In the genomic region with DNA sequence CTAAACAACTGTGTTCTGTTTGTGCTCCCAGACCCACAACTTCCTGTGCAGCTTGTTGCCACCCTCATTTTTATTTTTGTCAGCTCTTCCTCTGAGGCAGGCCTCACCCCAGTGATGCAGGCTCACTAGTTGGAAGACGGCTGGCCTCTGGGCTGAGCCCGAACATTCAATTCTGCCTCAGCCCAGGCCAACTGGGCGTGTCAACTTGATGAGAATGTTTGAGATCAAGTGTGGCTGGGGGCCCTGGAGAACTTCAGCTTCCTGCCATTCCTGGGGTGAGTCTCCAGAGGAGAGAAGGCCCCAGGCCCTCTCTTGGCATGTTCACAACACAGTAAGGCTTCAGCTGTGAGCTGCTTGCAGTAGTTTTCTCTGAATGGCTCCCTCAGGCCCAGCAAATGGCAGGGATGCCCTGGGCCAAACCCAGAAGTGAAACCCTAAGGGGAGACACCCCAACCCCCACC, we compare ENCODE assay signal across 8 mouse cellular contexts. TPM values are rescaled to one million over a fixed set of nuclear protein-coding genes. Genes with fewer than 3 reads are reported as not detected.
DNase-seq lines count a peak whose midpoint lies in the region; ATAC-seq and TF ChIP-seq lines count a peak whose summit lies in the region.
"Had no signal": no experiment of that assay in that cellular context is flagged by ENCODE, and none has a peak within 500 bp of the region (broad histone marks: within the 10 kb centered on the region; RNA-seq: fewer than 3 reads in every experiment).

No protein-coding gene starts in this region.

- no peaks in the 10 kb centered on the region for H3K36me3 ChIP-seq in G1E (replicated peaks)
- no peaks in the 10 kb centered on the region for H3K36me3 ChIP-seq in intestine, embryonic 14.5 days (ENCODE audit: control insufficient read depth, insufficient read depth, low read length)
- H3K36me3 ChIP-seq in midbrain, embryonic 11.5 days (ENCODE audit: control insufficient read depth, insufficient read depth, low read length) = no peaks in the 10 kb centered on the region
- H3K36me3 ChIP-seq: neural tube, embryonic 13.5 days had no signal

- WGBS in intestine, embryonic 14.5 days = 40% methylated on average over 3 of the region's 3 CpGs
- 77% methylated on average over 3 of the region's 3 CpGs for WGBS in midbrain, embryonic 11.5 days

- H3K9me3 ChIP-seq in G1E (replicated peaks) = no peaks in the 10 kb centered on the region
- no peaks in the 10 kb centered on the region for H3K9me3 ChIP-seq in intestine, embryonic 14.5 days (ENCODE audit: control insufficient read depth, low read length)
- no peaks in the 10 kb centered on the region for H3K9me3 ChIP-seq in midbrain, embryonic 11.5 days (ENCODE audit: control insufficient read depth, low read length)
- H3K9me3 ChIP-seq: neural tube, embryonic 13.5 days had no signal

- no peaks in the 10 kb centered on the region for H3K27me3 ChIP-seq in G1E (ENCODE audit: insufficient read depth, low read length)
- H3K27me3 ChIP-seq in intestine, embryonic 14.5 days (replicated peaks; ENCODE audit: control insufficient read depth, insufficient read depth, low read length) = no peaks in the 10 kb centered on the region
- no peaks in the 10 kb centered on the region for H3K27me3 ChIP-seq in midbrain, embryonic 11.5 days (ENCODE audit: control insufficient read depth, insufficient read depth, low read length)
- H3K27me3 ChIP-seq: neural tube, embryonic 13.5 days had no signal

- peak overlapping the region; percentile 24; the same call in 1 of the 2 replicates for H3K27ac ChIP-seq in intestine, embryonic 14.5 days (ENCODE audit: low read depth)
- no peak overlapping the region for H3K27ac ChIP-seq in midbrain, embryonic 11.5 days (ENCODE audit: low read depth, low read length)
- H3K27ac ChIP-seq: neural tube, embryonic 13.5 days had no signal

- no peak for ATAC-seq in G1E (ENCODE audit: extremely low read depth, insufficient number of reproducible peaks, low FRiP score, poor library complexity, severe bottlenecking)
- peak; percentile 17; the same call in 1 of the 2 replicates for ATAC-seq in common myeloid progenitor, adult 5-6 weeks (replicated peaks; ENCODE audit: low read depth, poor library complexity, severe bottlenecking)
- no peak for ATAC-seq in intestine, embryonic 14.5 days (replicated peaks; ENCODE audit: low FRiP score, low TSS enrichment, low read depth)
- 0 out of 2 replicates have a peak, but pooled peaks have one; percentile 1 for ATAC-seq in megakaryocyte progenitor cell, adult 5-6 weeks (replicated peaks; ENCODE audit: poor library complexity)
- ATAC-seq in midbrain, embryonic 11.5 days (ENCODE audit: low FRiP score) = no peak

- H3K4me3 ChIP-seq in G1E (ENCODE audit: low read depth, low read length) = peak overlapping the region; percentile 8; the same call in 1 of the 2 replicates
- no peak overlapping the region for H3K4me3 ChIP-seq in intestine, embryonic 14.5 days (ENCODE audit: low read depth, low read length)
- no peak overlapping the region for H3K4me3 ChIP-seq in midbrain, embryonic 11.5 days (ENCODE audit: low read depth, low read length)
- H3K4me3 ChIP-seq: neural tube, embryonic 13.5 days had no signal

- TF ChIP-seq CTCF in G1E (IDR thresholded peaks at IDR 0.05; ENCODE audit: low read depth, low read length) = no peak

- peaks cover 71% of the 10 kb centered on the region for H3K4me1 ChIP-seq in G1E (ENCODE audit: insufficient read depth, low read depth, low read length)
- H3K4me1 ChIP-seq in intestine, embryonic 14.5 days (replicated peaks; ENCODE audit: control insufficient read depth, insufficient read depth, low read length) = peaks cover 29% of the 10 kb centered on the region
- no peaks in the 10 kb centered on the region for H3K4me1 ChIP-seq in midbrain, embryonic 11.5 days (ENCODE audit: control insufficient read depth, insufficient read depth, low read length)

- H3K4me2 ChIP-seq in intestine, embryonic 14.5 days (ENCODE audit: low read length) = no peak overlapping the region
- H3K4me2 ChIP-seq in midbrain, embryonic 11.5 days = no peak overlapping the region
- H3K4me2 ChIP-seq: neural tube, embryonic 13.5 days had no signal

- no peak for DNase-seq in G1E (ENCODE audit: low spot score)
- no peak for DNase-seq in intestine, embryonic 14.5 days (ENCODE audit: low spot score)
- no peak for DNase-seq in embryo, embryonic 10 days (ENCODE audit: low spot score)
- no peak for DNase-seq in midbrain, embryonic 11.5 days (ENCODE audit: low spot score, missing footprints)
- no peak for DNase-seq in embryo, embryonic 11 days

- H3K9ac ChIP-seq in intestine, embryonic 14.5 days (ENCODE audit: low read length) = no peak overlapping the region
- H3K9ac ChIP-seq in midbrain, embryonic 11.5 days (ENCODE audit: low read length) = no peak overlapping the region
- H3K9ac ChIP-seq: neural tube, embryonic 13.5 days had no signal

RNA-seq across cellular contexts. Expression of a gene that starts 1.7 kb away (rescaled TPM):
- total RNA-seq in G1E (2014; fragmentation: Nextera tagmentation) (216 and 255 TPM in 2 replicates), G1E (2017) (176 and 270 TPM in 2 replicates)
- polyA plus RNA-seq in G1E (2012) = 71.6 and 93.3 TPM in 2 replicates
- total RNA-seq in common myeloid progenitor, adult 5-6 weeks (2017) = 372 and 408 TPM in 2 replicates
- 68.8 and 72.9 TPM in 2 replicates for polyA plus RNA-seq in intestine, embryonic 14.5 days (2014; fragmentation: Nextera tagmentation; extraction: Ambion mirVana)
- 295 and 305 TPM in 2 replicates for total RNA-seq in megakaryocyte progenitor cell, adult 5-6 weeks (2015)
- 358 and 441 TPM in 2 replicates for total RNA-seq in megakaryocyte progenitor cell, adult 5-6 weeks (2017)
- polyA plus RNA-seq in midbrain, embryonic 11.5 days (2014; fragmentation: Nextera tagmentation; extraction: Ambion mirVana) = 61.9 and 65.7 TPM in 2 replicates

RNA-seq across cellular contexts. Expression of a gene that starts 50.4 kb away (rescaled TPM):
- total RNA-seq in G1E (2014; fragmentation: Nextera tagmentation) (127 and 130 TPM in 2 replicates), G1E (2017) (123 and 124 TPM in 2 replicates)
- 3.2 and 4.3 TPM in 2 replicates for polyA plus RNA-seq in G1E (2012)
- total RNA-seq in common myeloid progenitor, adult 5-6 weeks (2017) = 54.7 and 60.6 TPM in 2 replicates
- 49.2 and 54.7 TPM in 2 replicates for polyA plus RNA-seq in intestine, embryonic 14.5 days (2014; fragmentation: Nextera tagmentation; extraction: Ambion mirVana)
- 47.0 and 55.1 TPM in 2 replicates for total RNA-seq in megakaryocyte progenitor cell, adult 5-6 weeks (2015)
- total RNA-seq in megakaryocyte progenitor cell, adult 5-6 weeks (2017) = 43.3 and 44.2 TPM in 2 replicates
- 78.6 and 88.5 TPM in 2 replicates for polyA plus RNA-seq in midbrain, embryonic 11.5 days (2014; fragmentation: Nextera tagmentation; extraction: Ambion mirVana)

RNA-seq across cellular contexts. Expression of a gene that starts 50.7 kb away (rescaled TPM):
- total RNA-seq in G1E (2014; fragmentation: Nextera tagmentation) (56.2 and 69.1 TPM in 2 replicates), G1E (2017) (65.2 and 75.7 TPM in 2 replicates)
- polyA plus RNA-seq in G1E (2012) = 4.5 and 5.7 TPM in 2 replicates
- total RNA-seq in common myeloid progenitor, adult 5-6 weeks (2017) = 34.9 and 36.0 TPM in 2 replicates
- polyA plus RNA-seq in intestine, embryonic 14.5 days (2014; fragmentation: Nextera tagmentation; extraction: Ambion mirVana) = 89.9 and 91.4 TPM in 2 replicates
- total RNA-seq in megakaryocyte progenitor cell, adult 5-6 weeks (2015) = 72.9 and 88.8 TPM in 2 replicates
- total RNA-seq in megakaryocyte progenitor cell, adult 5-6 weeks (2017) = 36.2 and 55.0 TPM in 2 replicates
- polyA plus RNA-seq in midbrain, embryonic 11.5 days (2014; fragmentation: Nextera tagmentation; extraction: Ambion mirVana) = 147 and 148 TPM in 2 replicates

Comparison
In these comparisons a context has a peak if more than half of its experiments do, and no peak if none do; other contexts are left out.
1. ATAC-seq: peak in common myeloid progenitor, adult 5-6 weeks (single experiment) and megakaryocyte progenitor cell, adult 5-6 weeks (single experiment); none in G1E (single experiment), intestine, embryonic 14.5 days (single experiment) and midbrain, embryonic 11.5 days (single experiment).